Mouse (Mus musculus) cerebellum, adult 2 months (tissue): ENCODE data around the gene Ism1. TPM values are rescaled to one million over a fixed set of nuclear protein-coding genes. Genes with fewer than 3 reads are reported as not detected.

Experiments used
- DNase-seq, 2 experiments: peaks; one replicate each; pipeline ENCODE4 v3.0.0; 2021
- H3K27ac ChIP-seq: fragments of 200-500 bp; 2 replicates; pipeline ENCODE4 v1.5.1; 2012; ENCODE audit warnings: low read length, control low read depth, inconsistent platforms; ENCODE audit not compliant: insufficient read depth
- H3K27me3 ChIP-seq: fragments of 200-500 bp; 2 replicates; pipeline ENCODE4 v1.6.1; 2012; ENCODE audit warnings: inconsistent platforms, mild to moderate bottlenecking, low read length, moderate library complexity; ENCODE audit not compliant: control insufficient read depth, insufficient read depth
- H3K4me1 ChIP-seq: fragments of 200-500 bp; 2 replicates; pipeline ENCODE4 v1.6.1; 2011; ENCODE audit warnings: low read length; ENCODE audit not compliant: control insufficient read depth, insufficient read depth
- H3K4me3 ChIP-seq: fragments of 200-500 bp; replicated peaks from 2 replicates; pipeline ENCODE3; 2011; ENCODE audit warnings: mild to moderate bottlenecking, low read depth, low read length, control low read depth; ENCODE audit not compliant: insufficient read depth
- CTCF ChIP-seq: fragments of 200-500 bp; IDR thresholded peaks from 2 replicates; pipeline ENCODE4 v1.5.1; 2011; ENCODE audit warnings: low read depth, mild to moderate bottlenecking, control low read depth, low read length, moderate library complexity, borderline replicate concordance; ENCODE audit not compliant: insufficient read depth
- POLR2A ChIP-seq: fragments of 200-500 bp; IDR thresholded peaks from 2 replicates; pipeline ENCODE4 v1.6.1; 2011; ENCODE audit warnings: low read length, control low read depth, borderline replicate concordance; ENCODE audit not compliant: insufficient read depth
- WGBS: fragments of 180-500 bp; shearing (Covaris S2); methylation state at CpG from one replicate; pipeline ENCODE4 v1.1.7; 2018; 5-methylcytosine and 5-hydroxymethylcytosine counted together
- polyA plus RNA-seq: library from polyadenylated mRNA; depleted of rRNA; stranded (reverse); fragments of >200 nt; gene quantifications from 2 replicates; pipeline ENCODE4 v1.2.3, GENCODE M21; 2012

Ism1 gene
- polyA plus RNA-seq, 1 experiment: 2.0 TPM

- H3K27me3 ChIP-seq: no peaks in the 10 kb centered on the region
- whole genome bisulfite sequencing: 56% methylated on average over 3 of the region's 3 CpGs
- H3K4me3 ChIP-seq: no peak overlapping the region
- DNase-seq: no peak
- TF ChIP-seq POLR2A (no peak), CTCF (no peak)
- no peak overlapping the region for H3K27ac ChIP-seq
- no peaks in the 10 kb centered on the region for H3K4me1 ChIP-seq
These were observed 45.3 kb downstream of the Ism1 start for GRCm38 (mm10) chr2:139723304-139723703.

- DNase-seq: no peak
- WGBS: 76% methylated on average over 4 of the region's 4 CpGs
- TF ChIP-seq POLR2A (no peak), CTCF (no peak)
- Histone ChIP-seq H3K27me3 (no peaks in the 10 kb centered on the region), H3K4me1 (no peaks in the 10 kb centered on the region), H3K27ac (no peak overlapping the region), H3K4me3 (no peak overlapping the region)
These were observed 46.3 kb downstream of the Ism1 start for GRCm38 (mm10) chr2:139724202-139724838.

GRCm38 (mm10) chr2:139725328-139725727 is 47.4 kb downstream of the Ism1 start:
- Histone ChIP-seq H3K4me1 (no peaks in the 10 kb centered on the region), H3K27me3 (no peaks in the 10 kb centered on the region), H3K27ac (no peak overlapping the region), H3K4me3 (no peak overlapping the region)
- no peak for TF ChIP-seq POLR2A
- TF ChIP-seq CTCF: no peak
- no peak for DNase-seq
- WGBS: 84% methylated on average over 3 of the region's 3 CpGs

GRCm38 (mm10) chr2:139728060-139728459 is 50.1 kb downstream of the Ism1 start:
- 82% methylated on average over 2 of the region's 2 CpGs for WGBS
- no peak overlapping the region for H3K27ac ChIP-seq
- no peaks in the 10 kb centered on the region for H3K27me3 ChIP-seq
- no peak for DNase-seq
- no peak overlapping the region for H3K4me3 ChIP-seq
- H3K4me1 ChIP-seq: no peaks in the 10 kb centered on the region
- TF ChIP-seq POLR2A (no peak), CTCF (no peak)

GRCm38 (mm10) chr2:139729377-139729776 is 51.4 kb downstream of the Ism1 start:
- TF ChIP-seq POLR2A (no peak), CTCF (no peak)
- Histone ChIP-seq H3K27me3 (no peaks in the 10 kb centered on the region), H3K4me3 (no peak overlapping the region), H3K4me1 (no peaks in the 10 kb centered on the region), H3K27ac (no peak overlapping the region)
- 88% methylated on average over 5 of the region's 5 CpGs for WGBS
- DNase-seq: no peak

GRCm38 (mm10) chr2:139742381-139742780 is 64.4 kb downstream of the Ism1 start:
- 45% methylated on average over 1 of the region's 1 CpGs for WGBS
- Histone ChIP-seq H3K4me1 (no peaks in the 10 kb centered on the region), H3K27me3 (no peaks in the 10 kb centered on the region), H3K4me3 (no peak overlapping the region), H3K27ac (no peak overlapping the region)
- no peak for TF ChIP-seq POLR2A
- TF ChIP-seq CTCF: no peak
- no peak for DNase-seq

- DNase-seq: no peak
- TF ChIP-seq CTCF: no peak
- TF ChIP-seq POLR2A: no peak
- H3K4me1 ChIP-seq: no peaks in the 10 kb centered on the region
- no peak overlapping the region for H3K27ac ChIP-seq
- H3K4me3 ChIP-seq: no peak overlapping the region
- H3K27me3 ChIP-seq: no peaks in the 10 kb centered on the region
- WGBS: 62% methylated on average over 8 of the region's 8 CpGs
These were observed 79.0 kb downstream of the Ism1 start for GRCm38 (mm10) chr2:139757021-139757420.

GRCm38 (mm10) chr2:139757456-139757855 is 79.5 kb downstream of the Ism1 start:
- no peak for DNase-seq
- Histone ChIP-seq H3K27ac (no peak overlapping the region), H3K4me1 (no peaks in the 10 kb centered on the region), H3K27me3 (no peaks in the 10 kb centered on the region), H3K4me3 (no peak overlapping the region)
- 98% methylated on average over 1 of the region's 1 CpGs for WGBS
- no peak for TF ChIP-seq CTCF
- no peak for TF ChIP-seq POLR2A
